Mouse (Mus musculus) hindbrain, embryonic 13.5 days (tissue): ENCODE measurements at regions not wholly inside any gene's neighbourhood (a gene's known extent, or its start where the extent isn't known, plus 50 kb on each side); places are given as distances from the start of the nearest gene placed in this dataset.

Source experiments
- ATAC-seq: fragments of 200-750 bp; cut with Nextera tagmentation; 2 replicates; pipeline ENCODE4 v1.8.0; 2017; ENCODE audit warnings: moderate TSS enrichment; ENCODE audit not compliant: low FRiP score
- H3K27ac ChIP-seq: fragments of 300-500 bp; sonication (generic); 2 replicates; pipeline ENCODE4 v1.5.1; 2015; ENCODE audit warnings: inconsistent platforms, mild to moderate bottlenecking, moderate library complexity
- H3K27me3 ChIP-seq: fragments of 300-500 bp; sonication (generic); 2 replicates; pipeline ENCODE4 v1.6.1; 2015; ENCODE audit warnings: mild to moderate bottlenecking, inconsistent platforms
- H3K36me3 ChIP-seq: fragments of 300-500 bp; sonication (generic); 2 replicates; pipeline ENCODE4 v1.6.1; 2015; ENCODE audit warnings: mild to moderate bottlenecking, inconsistent platforms
- H3K4me1 ChIP-seq: fragments of 300-500 bp; sonication (generic); replicated peaks from 2 replicates; pipeline ENCODE4 v1.6.1; 2015; ENCODE audit warnings: inconsistent platforms
- H3K4me2 ChIP-seq: fragments of 300-500 bp; sonication (generic); 2 replicates; pipeline ENCODE4 v1.6.1; 2015; ENCODE audit warnings: inconsistent platforms, mild to moderate bottlenecking, moderate library complexity
- H3K4me3 ChIP-seq: fragments of 300-500 bp; sonication (generic); 2 replicates; pipeline ENCODE4 v1.5.1; 2015; ENCODE audit warnings: mild to moderate bottlenecking, inconsistent platforms
- H3K9ac ChIP-seq: fragments of 300-500 bp; sonication (generic); 2 replicates; pipeline ENCODE4 v1.6.1; 2015; ENCODE audit warnings: mild to moderate bottlenecking, inconsistent platforms
- H3K9me3 ChIP-seq: fragments of 300-500 bp; sonication (generic); 2 replicates; pipeline ENCODE4 v1.6.1; 2016; ENCODE audit warnings: inconsistent platforms
- WGBS: fragments of 180-500 bp; shearing (Covaris S2); methylation state at CpG from one replicate; pipeline ENCODE4 v1.1.7; 2015; 5-methylcytosine and 5-hydroxymethylcytosine counted together

DNA sequence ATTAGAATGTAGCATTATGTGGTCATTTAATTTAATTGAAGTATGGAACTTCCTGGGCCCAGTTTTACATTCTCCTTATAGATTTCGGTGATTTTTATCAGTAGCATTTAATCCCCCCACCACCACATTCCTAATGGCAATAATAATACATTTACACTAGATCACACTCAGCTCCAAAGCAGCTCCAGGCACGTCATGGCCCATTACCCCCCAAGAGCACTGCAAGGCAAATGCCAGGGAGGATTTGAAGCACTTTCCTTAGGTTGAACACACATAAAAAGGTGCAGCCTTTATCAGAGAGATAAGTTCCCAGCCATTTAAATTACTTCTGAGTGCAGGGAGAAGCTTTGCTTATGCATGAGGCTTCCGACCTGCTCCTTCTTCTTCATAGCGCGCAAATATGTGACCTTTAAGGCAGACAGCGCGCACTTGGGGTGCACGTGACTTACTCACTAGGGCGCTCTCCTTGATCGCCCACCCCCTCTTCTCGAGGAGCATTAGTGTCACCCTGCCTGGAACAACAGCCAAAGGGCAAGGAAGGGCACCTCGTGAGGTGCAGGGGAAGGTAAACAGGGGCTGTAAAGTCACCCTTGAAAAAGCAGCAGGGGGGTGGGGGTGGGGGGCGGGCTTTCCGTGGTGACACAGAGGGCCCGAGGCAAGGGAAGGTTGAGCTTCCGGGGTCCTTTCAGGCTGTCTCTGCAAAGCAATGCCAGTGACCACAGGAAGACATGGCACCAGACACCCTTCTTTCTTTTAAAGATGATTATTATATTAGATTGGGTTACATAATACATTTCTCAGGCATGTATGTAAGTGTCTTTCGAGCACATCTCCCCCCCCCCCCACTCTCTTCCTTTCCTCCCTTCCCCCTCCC lies 160.8 kb upstream of the Spats2l start:
- WGBS, result 21% methylated on average over 17 of the region's 17 CpGs
- peak overlapping the region; percentile 8; the same call in 1 of the 2 replicates for H3K4me3 ChIP-seq
- H3K9ac ChIP-seq, result no peak overlapping the region
- peak overlapping the region; percentile 78 for H3K27ac ChIP-seq
- peak overlapping the region; percentile 45 for H3K4me2 ChIP-seq
- H3K27me3 ChIP-seq, result no peaks in the 10 kb centered on the region
- H3K36me3 ChIP-seq, result no peaks in the 10 kb centered on the region
- peak; percentile 60 for ATAC-seq
- H3K9me3 ChIP-seq, result no peaks in the 10 kb centered on the region
- H3K4me1 ChIP-seq, result peaks cover 34% of the 10 kb centered on the region

- Histone ChIP-seq H3K27me3 (no peaks in the 10 kb centered on the region), H3K9ac (no peak overlapping the region), H3K36me3 (no peaks in the 10 kb centered on the region), H3K9me3 (no peaks in the 10 kb centered on the region), H3K4me3 (no peak overlapping the region), H3K27ac (no peak overlapping the region), H3K4me1 (peaks cover 23% of the 10 kb centered on the region), H3K4me2 (no peak overlapping the region)
- no peak for ATAC-seq
Measured at GRCm38 (mm10) chr1:57615155-57615554, 158.8 kb upstream of the Spats2l start.

DNA sequence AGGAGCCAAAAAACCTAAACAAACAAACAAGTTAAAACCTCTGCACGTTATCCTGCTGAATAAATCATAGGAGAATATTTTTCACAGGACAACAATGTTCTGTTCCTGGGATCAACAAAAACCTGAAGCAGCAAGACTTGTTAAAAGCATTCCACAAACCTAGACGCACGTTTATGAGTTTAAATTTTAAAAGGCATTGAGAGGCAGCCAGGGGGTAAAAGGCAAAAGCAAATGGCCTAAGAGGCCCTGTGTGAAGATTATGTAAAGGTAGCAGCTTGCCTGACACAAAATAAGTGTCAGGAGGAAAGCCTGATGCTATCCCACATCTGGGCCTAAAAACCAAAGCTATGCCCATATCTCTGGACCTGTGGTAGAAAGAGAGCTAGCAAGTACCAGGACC lies 156.6 kb upstream of the Spats2l start:
- Histone ChIP-seq H3K27ac (no peak overlapping the region), H3K27me3 (no peaks in the 10 kb centered on the region), H3K4me1 (peaks cover 17% of the 10 kb centered on the region), H3K9ac (no peak overlapping the region), H3K36me3 (no peaks in the 10 kb centered on the region), H3K9me3 (no peaks in the 10 kb centered on the region), H3K4me3 (no peak overlapping the region), H3K4me2 (no peak overlapping the region)
- 94% methylated on average over 3 of the region's 3 CpGs for WGBS
- ATAC-seq, result no peak

- WGBS, result 85% methylated on average over 9 of the region's 9 CpGs
- Histone ChIP-seq H3K9ac (no peak overlapping the region), H3K27ac (no peak overlapping the region), H3K36me3 (no peaks in the 10 kb centered on the region), H3K4me1 (no peaks in the 10 kb centered on the region), H3K27me3 (no peaks in the 10 kb centered on the region), H3K4me3 (no peak overlapping the region), H3K4me2 (no peak overlapping the region), H3K9me3 (no peaks in the 10 kb centered on the region)
- no peak for ATAC-seq
Measured at GRCm38 (mm10) chr1:57622561-57622960, 151.4 kb upstream of the Spats2l start.

GRCm38 (mm10) chr1:57633986-57634385 lies 140.0 kb upstream of the Spats2l start:
- no peak for ATAC-seq
- Histone ChIP-seq H3K4me3 (no peak overlapping the region), H3K27me3 (no peaks in the 10 kb centered on the region), H3K27ac (no peak overlapping the region), H3K9me3 (no peaks in the 10 kb centered on the region), H3K4me1 (no peaks in the 10 kb centered on the region), H3K4me2 (no peak overlapping the region), H3K36me3 (no peaks in the 10 kb centered on the region), H3K9ac (no peak overlapping the region)
- 53% methylated on average over 1 of the region's 1 CpGs for WGBS

GRCm38 (mm10) chr1:57642131-57642530 lies 131.8 kb upstream of the Spats2l start:
- Histone ChIP-seq H3K9me3 (no peaks in the 10 kb centered on the region), H3K9ac (no peak overlapping the region), H3K4me2 (no peak overlapping the region), H3K4me3 (no peak overlapping the region), H3K27me3 (no peaks in the 10 kb centered on the region), H3K4me1 (peaks cover 6% of the 10 kb centered on the region), H3K27ac (peak overlapping the region; percentile 73; the same call in 1 of the 2 replicates), H3K36me3 (no peaks in the 10 kb centered on the region)
- no peak for ATAC-seq
- 83% methylated on average over 5 of the region's 5 CpGs for WGBS

- Histone ChIP-seq H3K4me1 (peaks cover 6% of the 10 kb centered on the region), H3K36me3 (no peaks in the 10 kb centered on the region), H3K4me2 (no peak overlapping the region), H3K27ac (peak overlapping the region; percentile 73), H3K9me3 (no peaks in the 10 kb centered on the region), H3K9ac (no peak overlapping the region), H3K27me3 (no peaks in the 10 kb centered on the region), H3K4me3 (no peak overlapping the region)
- ATAC-seq, result peak; percentile 75
- 36% methylated on average over 6 of the region's 6 CpGs for WGBS
Measured at GRCm38 (mm10) chr1:57643466-57644097, 130.4 kb upstream of the Spats2l start.

GRCm38 (mm10) chr1:57664962-57665361 lies 109.0 kb upstream of the Spats2l start:
- ATAC-seq, result no peak
- WGBS, result 81% methylated on average over 5 of the region's 5 CpGs
- no peaks in the 10 kb centered on the region for H3K36me3 ChIP-seq

GRCm38 (mm10) chr1:57665724-57666123 lies 108.2 kb upstream of the Spats2l start:
- 58% methylated on average over 3 of the region's 3 CpGs for WGBS
- ATAC-seq, result no peak
- no peak overlapping the region for H3K4me3 ChIP-seq

More at GRCm38 (mm10) chr1:57664962-57665361, 109.0 kb upstream of the Spats2l start:
- Histone ChIP-seq H3K9ac (no peak overlapping the region), H3K4me2 (no peak overlapping the region), H3K4me3 (no peak overlapping the region), H3K9me3 (no peaks in the 10 kb centered on the region), H3K27me3 (no peaks in the 10 kb centered on the region), H3K4me1 (no peaks in the 10 kb centered on the region), H3K27ac (no peak overlapping the region)

GRCm38 (mm10) chr1:57666179-57666693 lies 107.7 kb upstream of the Spats2l start:
- WGBS, result 68% methylated on average over 6 of the region's 6 CpGs
- ATAC-seq, result no peak

More at GRCm38 (mm10) chr1:57665724-57666123, 108.2 kb upstream of the Spats2l start:
- Histone ChIP-seq H3K36me3 (no peaks in the 10 kb centered on the region), H3K4me1 (no peaks in the 10 kb centered on the region), H3K27ac (no peak overlapping the region), H3K27me3 (no peaks in the 10 kb centered on the region), H3K4me2 (no peak overlapping the region), H3K9me3 (no peaks in the 10 kb centered on the region), H3K9ac (no peak overlapping the region)

GRCm38 (mm10) chr1:57673415-57673814 lies 100.5 kb upstream of the Spats2l start:
- H3K27ac ChIP-seq, result peak overlapping the region; percentile 61

More at GRCm38 (mm10) chr1:57666179-57666693, 107.7 kb upstream of the Spats2l start:
- H3K4me3 ChIP-seq, result no peak overlapping the region
- H3K4me1 ChIP-seq, result no peaks in the 10 kb centered on the region
- no peaks in the 10 kb centered on the region for H3K9me3 ChIP-seq
- no peak overlapping the region for H3K9ac ChIP-seq
- no peaks in the 10 kb centered on the region for H3K36me3 ChIP-seq
- H3K27ac ChIP-seq, result no peak overlapping the region
- no peaks in the 10 kb centered on the region for H3K27me3 ChIP-seq
- no peak overlapping the region for H3K4me2 ChIP-seq

GRCm38 (mm10) chr1:57673957-57674699 lies 99.8 kb upstream of the Spats2l start:
- H3K9me3 ChIP-seq, result no peaks in the 10 kb centered on the region
- peaks cover 18% of the 10 kb centered on the region; the same call in 1 of the 2 replicates for H3K4me1 ChIP-seq
- H3K36me3 ChIP-seq, result no peaks in the 10 kb centered on the region
- H3K9ac ChIP-seq, result no peak overlapping the region
- ATAC-seq, result 0 out of 2 replicates have a peak, but pooled peaks have one; percentile 52
- H3K4me2 ChIP-seq, result no peak overlapping the region
- 40% methylated on average over 7 of the region's 7 CpGs for WGBS
- no peak overlapping the region for H3K4me3 ChIP-seq
- H3K27ac ChIP-seq, result peak overlapping the region; percentile 61
- H3K27me3 ChIP-seq, result no peaks in the 10 kb centered on the region

More at GRCm38 (mm10) chr1:57673415-57673814, 100.5 kb upstream of the Spats2l start:
- Histone ChIP-seq H3K27me3 (no peaks in the 10 kb centered on the region), H3K9ac (no peak overlapping the region), H3K4me1 (peaks cover 18% of the 10 kb centered on the region; the same call in 1 of the 2 replicates), H3K4me2 (no peak overlapping the region), H3K9me3 (no peaks in the 10 kb centered on the region), H3K36me3 (no peaks in the 10 kb centered on the region), H3K4me3 (no peak overlapping the region)
- WGBS, result 81% methylated on average over 2 of the region's 2 CpGs
- no peak for ATAC-seq
